Mouse (Mus musculus) colon, adult 2 months (tissue): ENCODE measurements around the gene Boc. TPM values are rescaled to one million over a fixed set of nuclear protein-coding genes. Genes with fewer than 3 reads are reported as not detected.

Experiments
- polyA plus RNA-seq: library from polyadenylated mRNA; depleted of rRNA; stranded (reverse); fragments of >200 nt; gene quantifications from 2 replicates; pipeline ENCODE4 v1.2.3, GENCODE M21; 2012; rRNA removed

Boc gene
- 31.3 and 32.3 TPM in 2 replicates for polyA plus RNA-seq

GRCm38 (mm10) chr16:44558471-44559329, at the start of gene Boc:
Boc (minus strand) TSS chr16:44558897.

Other genes with a start within 250 kb of the Boc start
- gene Sidt1, start 225.7 kb downstream of the Boc start, polyA plus RNA-seq: 23.0 and 23.8 TPM in 2 replicates
- gene Spice1, start 211.8 kb downstream of the Boc start, polyA plus RNA-seq: 6.9 and 7.0 TPM in 2 replicates
- 0.07 and 0.08 TPM in 2 replicates for gene Cfap44, start 164.1 kb downstream of the Boc start, polyA plus RNA-seq
- 4.7 and 5.4 TPM in 2 replicates for gene Nepro, start 165.4 kb upstream of the Boc start, polyA plus RNA-seq
- 5.9 and 10.3 TPM in 2 replicates for gene Gtpbp8, start 187.5 kb upstream of the Boc start, polyA plus RNA-seq
- 0.27 and 0.30 TPM in 2 replicates for gene Cd200r1, start 206.8 kb upstream of the Boc start, polyA plus RNA-seq